Mouse (Mus musculus) adrenal gland, postnatal 14 days (tissue): Measurements from ENCODE around the gene Tmcc2. TPM values are rescaled to one million over a fixed set of nuclear protein-coding genes. Genes with fewer than 3 reads are reported as not detected.
A peak's percentile ranks its signal among the peaks of the same experiment; 100 is the strongest.
"Not testable (repeated sequence)": the region's sequence is repeated elsewhere in the genome, so short reads cannot be mapped to it uniquely, and the experiment has no call there.

Experiments used
- DNase-seq: peaks from one replicate; pipeline ENCODE4 v3.0.0; 2021; ENCODE audit warnings: mixed read lengths
- total RNA-seq: library from RNA; stranded (reverse); gene quantifications from 2 replicates; pipeline ENCODE4 v1.2.3, GENCODE M21; 2021

Gene Tmcc2
- total RNA-seq, 1 experiment from 2014 or later: 26.9 TPM

DNA sequence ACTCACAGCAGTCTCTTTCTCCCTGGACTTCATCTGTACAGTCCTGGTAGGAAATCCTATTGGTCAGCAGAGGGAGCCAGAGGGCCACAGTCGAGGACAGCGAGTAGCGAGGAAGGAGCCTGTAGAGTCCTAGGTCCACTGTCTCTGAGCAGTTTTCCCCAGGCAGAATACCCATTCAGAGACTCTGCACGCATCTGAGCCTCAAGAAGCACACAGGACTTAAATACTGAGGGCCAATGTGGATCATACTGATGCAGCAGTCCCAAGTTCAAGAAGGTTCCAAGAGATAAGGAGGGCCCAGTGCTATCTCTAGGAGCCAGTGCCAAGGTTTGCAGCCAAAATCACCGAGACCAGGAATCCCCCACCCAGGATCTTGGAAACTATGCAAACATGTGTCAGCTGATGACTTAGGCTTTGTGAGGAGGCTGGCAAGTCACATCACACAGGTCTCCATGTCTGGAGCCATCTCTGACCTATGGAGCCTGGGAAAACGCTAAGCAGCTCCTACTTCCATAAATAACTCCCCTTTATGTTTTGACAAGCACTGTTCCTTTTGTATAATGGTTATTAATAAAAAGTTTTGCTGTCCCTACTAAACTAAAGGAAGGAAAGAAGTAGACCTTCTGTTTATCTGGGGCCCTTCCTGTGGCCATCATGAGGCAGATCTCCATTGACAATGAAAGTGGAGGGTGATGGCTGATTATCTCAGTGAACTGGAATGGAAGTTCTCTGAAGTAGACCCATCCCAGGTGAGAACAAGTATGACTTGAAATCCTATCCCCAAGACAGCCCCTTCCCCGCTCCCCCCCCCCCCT is 23.2 kb downstream of the Tmcc2 start:
- peak; percentile 92 for DNase-seq

DNA sequence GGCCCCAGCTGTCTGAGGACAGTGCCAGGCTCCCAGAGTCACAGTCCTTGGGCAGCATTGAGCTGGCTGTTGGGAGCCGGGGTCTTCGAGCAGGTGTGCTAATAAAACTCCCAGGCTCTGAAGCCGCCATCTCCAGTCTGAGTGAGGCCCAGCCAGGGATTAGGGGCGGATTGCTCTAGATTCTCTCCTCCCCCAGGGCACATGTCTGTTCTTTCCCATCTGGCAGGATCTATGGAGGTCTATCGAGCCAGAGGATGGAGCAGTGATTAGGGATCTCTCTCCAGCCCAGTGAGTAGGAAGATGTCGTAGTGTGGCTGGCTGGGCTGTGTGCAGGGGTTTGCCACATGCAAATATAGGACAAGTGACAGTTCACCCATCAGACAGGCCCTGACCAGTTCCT is 24.1 kb downstream of the Tmcc2 start:
- DNase-seq: no peak

DNA sequence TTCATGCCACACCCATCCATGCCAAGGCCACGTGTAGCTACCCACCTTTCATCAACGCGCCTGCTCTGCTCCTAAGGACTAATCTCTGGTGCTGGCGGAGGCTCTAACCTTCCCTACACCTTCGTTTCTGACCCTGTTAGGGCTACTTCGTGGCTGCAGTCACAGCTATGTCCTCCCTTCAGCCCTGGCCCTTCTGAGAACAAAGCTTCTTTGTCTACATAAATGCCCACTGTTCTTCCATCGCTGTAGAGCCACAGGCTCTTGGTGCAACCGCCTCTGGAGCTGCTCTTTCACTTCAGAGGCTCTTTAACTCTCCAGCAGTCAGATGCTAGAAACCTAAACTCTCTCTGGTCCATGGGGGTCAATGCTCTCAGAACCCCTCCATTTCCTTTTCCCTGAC is 24.8 kb downstream of the Tmcc2 start:
- DNase-seq: no peak

- no peak for DNase-seq
These were observed 25.4 kb downstream of the Tmcc2 start for GRCm38 (mm10) chr1:132365645-132366044.

- DNase-seq: peak; percentile 46
These were observed 26.1 kb downstream of the Tmcc2 start for GRCm38 (mm10) chr1:132364896-132365557.

- DNase-seq: no peak
These were observed 26.7 kb downstream of the Tmcc2 start for GRCm38 (mm10) chr1:132364388-132364787.

- DNase-seq: no peak
These were observed 29.1 kb downstream of the Tmcc2 start for GRCm38 (mm10) chr1:132361959-132362358.

DNA sequence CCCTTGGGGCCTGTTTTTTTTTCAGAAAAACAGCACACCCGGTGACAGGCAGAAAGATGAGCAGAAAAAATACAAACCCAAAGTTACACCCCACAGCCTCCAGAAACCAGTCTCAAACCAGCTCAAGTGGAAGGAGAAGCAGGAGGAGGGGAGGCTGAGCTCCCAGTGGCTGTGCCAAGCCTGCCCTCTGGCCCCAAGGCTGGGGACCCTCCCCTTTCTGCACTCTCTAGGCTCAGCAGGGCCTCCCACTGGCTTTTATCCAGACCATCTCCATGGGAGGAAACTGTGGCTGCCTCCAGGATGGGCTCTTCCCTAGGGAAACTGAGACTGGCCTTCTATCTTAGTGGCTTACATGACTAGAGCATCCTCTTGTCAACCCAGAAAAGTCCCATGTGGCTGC is 34.2 kb downstream of the Tmcc2 start:
- DNase-seq: no peak

DNA sequence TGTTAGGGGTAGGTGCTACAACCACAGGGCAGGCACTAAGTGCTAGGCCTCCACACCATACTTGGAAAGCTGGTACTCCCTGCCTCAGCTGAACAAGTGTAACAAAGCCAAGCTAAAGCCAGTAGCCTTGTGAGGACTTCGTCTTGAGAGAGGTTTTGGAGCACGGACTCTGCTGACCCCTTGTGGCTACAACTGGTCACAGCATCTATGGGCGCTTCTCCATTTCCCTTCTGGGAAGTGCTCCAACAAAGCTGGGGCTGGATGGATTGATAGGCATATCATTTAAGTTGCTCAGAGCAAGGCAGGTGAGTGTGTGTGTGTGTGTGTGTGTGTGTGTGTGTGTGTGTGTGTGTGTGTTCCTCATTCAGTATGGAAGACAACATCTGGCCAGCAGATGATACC is 35.2 kb downstream of the Tmcc2 start:
- DNase-seq: peak; percentile 90

DNA sequence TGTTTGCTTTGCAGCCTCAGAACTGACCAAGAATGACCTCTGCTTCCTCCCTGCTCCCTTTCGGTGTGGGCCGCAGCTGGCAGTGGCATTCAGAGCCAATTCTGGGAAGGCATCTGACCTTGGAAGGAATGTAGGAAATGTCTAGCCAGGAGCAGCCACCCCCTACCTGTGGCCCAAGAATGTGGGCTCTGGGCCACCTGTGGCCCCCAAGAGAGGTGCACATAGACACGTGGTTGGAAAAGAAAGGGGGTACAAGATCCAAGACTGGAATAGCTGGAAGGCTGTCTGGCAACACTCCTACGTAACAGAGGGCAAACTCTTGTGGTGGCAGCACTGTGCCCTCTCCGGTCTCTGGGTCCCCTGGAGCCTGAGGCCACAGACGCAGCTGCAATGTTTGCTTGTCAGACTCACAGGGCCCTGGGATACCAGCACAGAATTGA is 35.9 kb downstream of the Tmcc2 start:
- peak; percentile 58 for DNase-seq

GRCm38 (mm10) chr1:132354234-132354633 is 36.8 kb downstream of the Tmcc2 start:
- no peak for DNase-seq

DNA sequence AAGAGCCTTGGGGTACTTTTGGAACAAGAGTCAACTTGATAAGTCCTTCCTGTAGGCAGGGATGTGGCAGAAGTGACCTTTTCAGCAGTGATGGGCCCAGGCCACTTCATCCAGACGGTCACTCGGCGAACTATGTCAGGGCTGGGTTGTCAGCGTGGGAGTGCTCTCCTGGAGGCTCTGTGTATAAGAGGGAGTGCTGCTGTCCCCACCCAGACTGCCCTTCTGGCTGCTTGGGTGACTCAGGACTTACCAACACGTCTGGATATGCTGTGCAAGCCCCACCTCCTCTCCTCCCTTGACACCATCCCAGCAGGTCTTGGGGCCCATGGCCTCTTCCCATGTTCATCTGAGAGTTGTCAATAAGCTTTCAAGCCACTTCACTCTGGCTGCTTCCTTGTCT is 37.7 kb downstream of the Tmcc2 start:
- no peak for DNase-seq

DNA sequence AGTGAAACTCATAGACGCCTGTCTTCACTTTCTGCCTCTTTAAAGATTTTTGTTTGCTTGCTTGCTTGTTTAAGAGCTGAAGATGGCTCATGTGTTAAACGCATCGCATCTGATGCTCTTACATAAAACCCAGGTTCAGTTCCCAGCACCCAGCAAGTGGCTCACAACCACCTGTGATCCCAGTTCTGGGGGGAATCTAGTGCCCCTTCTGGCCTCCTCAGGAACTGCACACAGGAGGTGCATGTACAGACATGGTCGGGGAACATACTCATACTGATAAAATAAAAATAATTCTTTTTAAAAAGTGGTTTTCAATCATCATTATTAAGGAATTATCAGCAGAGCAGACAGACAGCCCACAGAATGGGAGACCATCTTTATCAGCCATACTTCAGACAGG is 40.0 kb downstream of the Tmcc2 start:
- DNase-seq: no peak

- DNase-seq: not testable (repeated sequence)
These were observed 41.5 kb downstream of the Tmcc2 start for GRCm38 (mm10) chr1:132349601-132350000.

DNA sequence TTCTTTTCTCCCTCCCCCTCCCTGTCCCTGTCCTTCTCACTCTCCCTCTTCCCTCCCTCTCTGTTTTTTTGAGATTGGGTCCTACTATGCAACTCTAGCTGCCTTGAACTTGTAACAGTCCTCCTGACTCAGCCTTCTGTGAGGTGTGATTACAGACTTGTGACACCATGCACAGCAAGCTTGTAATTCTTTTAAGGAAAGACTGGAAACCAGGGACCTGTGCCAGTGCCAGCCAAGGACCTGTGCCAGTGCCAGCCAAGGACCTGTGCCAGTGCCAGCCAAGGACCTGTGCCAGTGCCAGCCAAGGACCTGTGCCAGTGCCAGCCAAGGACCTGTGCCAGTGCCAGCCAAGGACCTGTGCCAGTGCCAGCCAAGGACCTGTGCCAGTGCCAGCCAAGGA is 42.0 kb downstream of the Tmcc2 start:
- not testable (repeated sequence) for DNase-seq

- no peak for DNase-seq
These were observed 42.7 kb downstream of the Tmcc2 start for GRCm38 (mm10) chr1:132348401-132348800.

- DNase-seq: no peak
These were observed 44.1 kb downstream of the Tmcc2 start for GRCm38 (mm10) chr1:132346951-132347350.

DNA sequence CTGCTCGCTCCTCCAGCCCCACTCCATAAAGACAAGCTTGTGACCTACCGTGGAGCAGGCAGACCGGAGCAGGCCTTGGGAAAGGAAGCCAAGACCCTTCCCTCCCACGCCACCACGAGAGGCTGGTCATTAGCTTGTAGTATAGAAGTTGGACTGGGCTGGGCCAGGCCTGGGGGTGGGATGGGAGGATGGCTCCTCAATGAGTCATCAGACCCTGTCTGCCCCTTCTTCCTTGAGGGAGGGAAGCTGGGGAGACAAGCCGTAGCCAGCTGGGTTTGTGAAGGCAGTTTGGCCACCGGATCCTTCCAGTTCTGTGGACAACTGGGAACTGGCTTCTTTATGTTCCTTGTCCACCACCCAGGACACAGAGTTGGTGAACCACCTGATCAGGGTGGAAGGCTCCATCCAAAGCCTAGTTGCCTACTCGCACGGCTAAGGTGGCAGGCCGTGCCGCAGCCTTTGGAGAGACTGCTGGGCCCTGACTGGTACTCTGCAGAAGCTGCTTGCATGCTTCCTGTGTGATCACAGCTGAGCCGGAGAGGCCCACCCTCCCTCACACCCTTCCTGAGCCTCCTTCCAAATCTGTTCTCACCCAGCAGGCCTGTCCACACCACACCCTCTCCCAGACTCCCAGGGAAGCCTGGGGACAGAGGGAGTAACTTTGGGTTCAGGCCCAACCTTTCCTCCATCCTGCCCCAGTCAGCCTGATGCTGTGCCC is 44.8 kb downstream of the Tmcc2 start:
- DNase-seq: no peak

DNA sequence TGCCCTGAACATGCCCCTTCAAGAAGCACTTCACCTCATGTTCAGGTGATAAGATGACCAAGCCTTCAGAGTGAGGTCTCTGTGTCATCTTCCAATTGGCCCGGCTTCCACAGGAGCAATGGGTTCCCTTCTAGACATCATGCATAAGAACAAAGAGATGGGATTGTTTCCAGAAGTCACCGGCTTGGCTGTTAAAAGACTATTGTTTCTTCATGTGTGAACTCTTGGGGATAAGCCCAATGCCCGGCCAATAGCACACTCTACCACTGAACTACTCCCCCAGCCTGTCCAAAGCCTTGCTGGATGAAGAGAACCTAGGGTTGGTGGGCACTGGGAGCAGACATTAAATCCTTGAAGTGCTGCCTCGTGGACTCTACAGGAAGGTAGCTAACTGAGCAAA is 45.6 kb downstream of the Tmcc2 start:
- no peak for DNase-seq

GRCm38 (mm10) chr1:132343656-132344055 is 47.4 kb downstream of the Tmcc2 start:
- DNase-seq: no peak

GRCm38 (mm10) chr1:132343191-132343590 is 47.9 kb downstream of the Tmcc2 start:
- no peak for DNase-seq

DNA sequence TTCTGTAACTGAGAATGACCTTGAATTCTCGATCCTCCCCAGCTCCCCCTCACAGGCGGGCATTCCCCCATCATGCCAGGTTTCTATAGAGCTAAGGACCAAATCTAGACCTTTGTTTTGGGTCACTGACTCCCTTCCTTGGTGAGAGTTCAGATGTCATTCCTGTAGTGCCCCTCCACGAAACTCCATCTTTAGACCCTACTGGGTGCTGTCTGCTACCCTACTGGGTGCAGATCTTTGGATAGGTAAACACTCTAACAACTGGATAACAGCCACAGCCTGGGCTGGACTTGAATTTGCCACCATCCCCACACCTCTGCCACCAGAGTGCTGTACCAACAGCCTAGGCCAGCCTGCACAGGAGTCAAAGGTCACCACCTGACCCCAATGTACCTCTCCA is 48.6 kb downstream of the Tmcc2 start:
- DNase-seq: no peak
